Mouse (Mus musculus): Measurements from ENCODE around the gene Rgs13. TPM values are rescaled to one million over a fixed set of nuclear protein-coding genes. Genes with fewer than 3 reads are reported as not detected.

Rgs13 gene
- 0.43 and 0.50 TPM in 2 replicates for polyA plus RNA-seq (2015; fragmentation: Nextera tagmentation; extraction: Ambion mirVana)

DNA sequence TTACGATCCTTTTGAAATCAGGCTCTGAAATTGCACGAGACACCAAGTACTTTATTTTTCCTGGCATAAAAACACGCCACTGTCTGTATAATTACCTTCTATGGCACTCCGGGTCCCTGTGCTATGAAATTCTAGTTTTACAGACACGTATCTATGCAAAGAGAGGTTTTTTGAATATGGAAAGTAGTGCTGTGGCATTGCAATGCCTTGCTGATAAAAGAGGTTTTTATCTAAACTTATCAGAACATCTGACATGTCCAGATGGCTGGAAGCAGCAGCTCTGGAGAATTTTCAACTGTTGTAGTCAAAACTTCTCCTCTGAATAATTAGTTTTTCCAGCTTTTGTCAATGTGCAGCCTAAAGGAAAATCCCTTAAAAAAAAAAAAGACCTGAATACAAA lies at the start of gene Rgs13:
Gene Rgs13, minus strand, starts transcription at position 207 of the 400 bp plus-strand sequence.

Other genes with a start within 250 kb of the Rgs13 start
- gene Rgs2, start 173.2 kb downstream of the Rgs13 start, polyA plus RNA-seq (2015; fragmentation: Nextera tagmentation; extraction: Ambion mirVana), result 79.0 and 80.7 TPM in 2 replicates
- not detected in 2 replicates for gene Rgs1, start 71.9 kb upstream of the Rgs13 start, polyA plus RNA-seq (2015; fragmentation: Nextera tagmentation; extraction: Ambion mirVana)